Mouse (Mus musculus) midbrain, embryonic 15.5 days (tissue): ENCODE measurements around the gene Cltb. TPM values are rescaled to one million over a fixed set of nuclear protein-coding genes. Genes with fewer than 3 reads are reported as not detected.
A peak's percentile ranks its signal among the peaks of the same experiment; 100 is the strongest.

Experiments used
- ATAC-seq: fragments of 200-750 bp; cut with Nextera tagmentation; replicated peaks from 2 replicates; pipeline ENCODE4 v1.8.0; 2017; ENCODE audit warnings: moderate TSS enrichment
- H3K27ac ChIP-seq: fragments of 300-500 bp; sonication (generic); 2 replicates; pipeline ENCODE4 v1.5.1; 2015; ENCODE audit warnings: mild to moderate bottlenecking, inconsistent platforms
- H3K27me3 ChIP-seq: fragments of 300-500 bp; sonication (generic); replicated peaks from 2 replicates; pipeline ENCODE4 v1.6.1; 2015; ENCODE audit warnings: inconsistent platforms
- H3K36me3 ChIP-seq: fragments of 300-500 bp; sonication (generic); replicated peaks from 2 replicates; pipeline ENCODE4 v1.6.1; 2015; ENCODE audit warnings: inconsistent platforms
- H3K4me1 ChIP-seq: fragments of 300-500 bp; sonication (generic); 2 replicates; pipeline ENCODE4 v1.6.1; 2015; ENCODE audit warnings: inconsistent platforms
- H3K4me2 ChIP-seq: fragments of 300-500 bp; sonication (generic); 2 replicates; pipeline ENCODE4 v1.6.1; 2015; ENCODE audit warnings: inconsistent platforms, mild to moderate bottlenecking, moderate library complexity
- H3K4me3 ChIP-seq: fragments of 300-500 bp; sonication (generic); 2 replicates; pipeline ENCODE4 v1.5.1; 2015; ENCODE audit warnings: mild to moderate bottlenecking, inconsistent platforms
- H3K9ac ChIP-seq: fragments of 300-500 bp; sonication (generic); 2 replicates; pipeline ENCODE4 v1.6.1; 2015; ENCODE audit warnings: mild to moderate bottlenecking, inconsistent platforms
- H3K9me3 ChIP-seq: fragments of 300-500 bp; sonication (generic); 2 replicates; pipeline ENCODE4 v1.6.1; 2016; ENCODE audit warnings: inconsistent platforms
- WGBS: fragments of 180-500 bp; shearing (Covaris S2); methylation state at CpG from one replicate; pipeline ENCODE4 v1.1.7; 2015; ENCODE audit warnings: mixed read lengths; 5-methylcytosine and 5-hydroxymethylcytosine counted together
- polyA plus RNA-seq: library from polyadenylated mRNA; unstranded; fragments of >200 nt; fragmentation: Nextera tagmentation; extraction: Ambion mirVana; gene quantifications from 2 replicates; pipeline ENCODE4 v1.2.1, GENCODE M21; 2015

Cltb gene
- polyA plus RNA-seq, 1 experiment from 2014 or later = 200 TPM

GRCm38 (mm10) chr13:54571637-54572036, 39.5 kb downstream of the Cltb start:
- Histone ChIP-seq H3K36me3 (no peaks in the 10 kb centered on the region), H3K27ac (no peak overlapping the region), H3K9ac (no peak overlapping the region), H3K4me1 (peaks cover 15% of the 10 kb centered on the region), H3K4me2 (no peak overlapping the region), H3K4me3 (no peak overlapping the region), H3K9me3 (no peaks in the 10 kb centered on the region), H3K27me3 (peaks cover 4% of the 10 kb centered on the region; the same call in 1 of the 2 replicates)
- no peak for ATAC-seq
- WGBS = 14% methylated on average over 2 of the region's 2 CpGs

DNA sequence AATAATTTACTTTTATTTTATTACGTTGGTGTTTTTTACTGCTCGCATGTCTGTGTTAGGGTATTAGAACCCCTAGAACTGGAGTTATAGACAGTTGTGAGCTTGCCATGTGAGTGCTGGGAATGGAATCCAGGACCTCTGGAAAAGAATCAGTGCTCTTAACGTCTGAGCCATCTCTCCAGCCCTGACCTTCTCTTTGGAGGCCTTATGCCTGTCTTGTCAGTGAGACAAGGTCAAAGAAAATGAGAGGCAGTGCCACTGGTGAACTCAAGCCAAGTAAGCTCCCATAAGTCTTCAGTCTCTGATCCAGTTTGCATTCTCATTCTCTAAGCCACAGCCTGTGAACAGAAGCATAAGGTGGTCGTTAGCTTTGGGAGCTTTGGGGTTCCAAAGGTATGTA, 40.4 kb downstream of the Cltb start:
- Histone ChIP-seq H3K27me3 (peaks cover 4% of the 10 kb centered on the region; the same call in 1 of the 2 replicates), H3K27ac (no peak overlapping the region), H3K9me3 (no peaks in the 10 kb centered on the region), H3K36me3 (no peaks in the 10 kb centered on the region), H3K4me2 (no peak overlapping the region), H3K4me3 (no peak overlapping the region), H3K4me1 (peaks cover 7% of the 10 kb centered on the region), H3K9ac (no peak overlapping the region)
- 77% methylated on average over 4 of the region's 4 CpGs for WGBS
- no peak for ATAC-seq

- 38% methylated on average over 1 of the region's 1 CpGs for WGBS
- H3K27me3 ChIP-seq = peaks cover 4% of the 10 kb centered on the region; the same call in 1 of the 2 replicates
- no peak overlapping the region for H3K4me3 ChIP-seq
- no peak for ATAC-seq
- H3K36me3 ChIP-seq = no peaks in the 10 kb centered on the region
- peaks cover 8% of the 10 kb centered on the region for H3K4me1 ChIP-seq
- H3K4me2 ChIP-seq = no peak overlapping the region
- no peaks in the 10 kb centered on the region for H3K9me3 ChIP-seq
- no peak overlapping the region for H3K9ac ChIP-seq
- no peak overlapping the region for H3K27ac ChIP-seq
These were observed 41.9 kb downstream of the Cltb start for GRCm38 (mm10) chr13:54569282-54569681.

GRCm38 (mm10) chr13:54568380-54568779, 42.8 kb downstream of the Cltb start:
- Histone ChIP-seq H3K4me3 (no peak overlapping the region), H3K4me2 (no peak overlapping the region), H3K36me3 (no peaks in the 10 kb centered on the region), H3K27ac (no peak overlapping the region), H3K9me3 (no peaks in the 10 kb centered on the region), H3K9ac (no peak overlapping the region), H3K27me3 (no peaks in the 10 kb centered on the region), H3K4me1 (peaks cover 15% of the 10 kb centered on the region)
- no peak for ATAC-seq
- WGBS = 42% methylated on average over 5 of the region's 5 CpGs

- peaks cover 19% of the 10 kb centered on the region for H3K4me1 ChIP-seq
- H3K9ac ChIP-seq = no peak overlapping the region
- H3K27me3 ChIP-seq = no peaks in the 10 kb centered on the region
- 41% methylated on average over 8 of the region's 8 CpGs for whole genome bisulfite sequencing
- peak overlapping the region; percentile 93 for H3K4me3 ChIP-seq
- H3K36me3 ChIP-seq = peaks cover 12% of the 10 kb centered on the region; the same call in 1 of the 2 replicates
- no peaks in the 10 kb centered on the region for H3K9me3 ChIP-seq
- H3K27ac ChIP-seq = peak overlapping the region; percentile 87
- peak overlapping the region; percentile 76 for H3K4me2 ChIP-seq
- peak; percentile 15 for ATAC-seq
These were observed 45.4 kb downstream of the Cltb start for GRCm38 (mm10) chr13:54565594-54566345.

DNA sequence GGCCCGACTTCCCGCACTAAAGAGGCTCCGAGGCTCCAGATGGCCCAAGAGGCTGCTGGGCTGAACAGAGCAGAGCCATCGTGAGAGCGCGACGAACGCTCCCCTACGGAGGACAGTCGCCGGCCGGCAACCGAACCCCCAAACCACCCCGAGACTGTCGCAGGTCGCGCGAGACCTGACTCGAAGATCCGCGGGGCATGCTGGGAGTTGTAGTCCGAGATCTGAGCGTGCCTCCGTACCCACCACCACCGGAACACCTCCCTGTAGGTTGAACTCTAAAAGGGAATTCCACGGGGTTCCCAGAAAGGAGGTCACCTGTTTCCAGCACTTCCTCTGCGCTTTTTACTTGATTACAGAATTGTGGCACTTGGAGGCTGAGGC, 46.0 kb downstream of the Cltb start, which contains the start of gene 4833439L19Rik:
Gene 4833439L19Rik, minus strand, starts transcription at position 235 of the 381 bp plus-strand sequence.
- Histone ChIP-seq H3K4me2 (peak within 1 kb of the TSS; percentile 76), H3K4me3 (peak within 1 kb of the TSS; percentile 93), H3K27ac (peak within 1 kb of the TSS; percentile 87), H3K36me3 (peaks cover 18% of the 10 kb centered on the region; the same call in 1 of the 2 replicates), H3K4me1 (peaks cover 19% of the 10 kb centered on the region), H3K27me3 (no peaks in the 10 kb centered on the region), H3K9ac (peak within 1 kb of the TSS; percentile 99), H3K9me3 (no peaks in the 10 kb centered on the region)
- ATAC-seq = peak; percentile 98
- WGBS = 0% methylated on average over 27 of the region's 27 CpGs

DNA sequence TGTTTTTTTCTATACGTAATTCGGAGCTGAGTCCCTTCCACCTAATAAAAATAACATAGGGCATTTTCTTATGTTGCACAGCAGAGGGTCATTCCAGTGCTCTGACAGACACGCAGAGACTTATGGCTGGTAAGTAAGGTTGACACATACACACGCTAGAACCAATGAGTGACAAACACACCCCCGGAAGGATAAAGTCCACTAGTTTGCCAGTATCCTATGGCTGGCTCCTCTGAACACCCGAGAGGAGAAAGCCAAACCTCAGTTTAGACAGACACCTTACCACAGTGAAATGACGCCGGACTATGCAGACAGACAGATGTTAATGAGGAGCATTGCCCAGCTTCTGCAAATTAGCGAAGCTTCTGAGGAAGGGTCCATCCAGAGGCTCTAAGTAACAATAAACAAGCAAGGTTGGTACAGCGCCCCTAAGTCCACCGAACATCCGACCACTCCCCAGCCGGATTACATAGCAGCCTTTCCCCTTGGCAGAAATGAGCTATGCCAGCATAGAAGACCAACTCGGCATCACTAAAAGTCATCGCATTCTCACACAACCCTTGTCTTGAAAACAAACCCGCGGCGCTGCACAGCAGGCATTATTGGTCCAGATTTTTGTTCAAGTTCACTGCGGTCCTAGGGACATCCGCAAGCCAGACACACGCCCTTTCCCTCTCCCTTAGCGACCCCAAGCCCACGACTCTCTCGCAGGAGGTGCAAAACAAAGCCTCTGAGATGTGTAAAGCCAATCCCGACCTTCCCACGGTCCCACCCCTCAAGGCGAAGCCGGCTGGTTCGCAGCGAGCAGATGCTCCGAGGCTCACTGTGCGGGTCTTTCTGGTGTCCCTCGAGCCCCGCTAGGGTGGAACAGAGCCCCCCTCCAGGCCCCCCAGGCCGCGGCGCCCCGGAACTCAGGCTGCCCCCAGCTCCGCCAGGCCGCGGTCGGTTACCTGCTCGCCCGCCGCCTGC, 46.6 kb downstream of the Cltb start:
- WGBS = 12% methylated on average over 45 of the region's 45 CpGs

GRCm38 (mm10) chr13:54562562-54562961, 48.6 kb downstream of the Cltb start:
- Histone ChIP-seq H3K27me3 (no peaks in the 10 kb centered on the region), H3K4me3 (no peak overlapping the region), H3K4me2 (no peak overlapping the region), H3K36me3 (peaks cover 44% of the 10 kb centered on the region), H3K4me1 (peaks cover 19% of the 10 kb centered on the region), H3K9me3 (no peaks in the 10 kb centered on the region), H3K9ac (no peak overlapping the region), H3K27ac (no peak overlapping the region)
- ATAC-seq = no peak
- WGBS = 75% methylated on average over 7 of the region's 7 CpGs

More for the DNA sequence above, 46.6 kb downstream of the Cltb start:
- peaks cover 19% of the 10 kb centered on the region for H3K4me1 ChIP-seq
- H3K36me3 ChIP-seq = peaks cover 25% of the 10 kb centered on the region
- no peaks in the 10 kb centered on the region for H3K9me3 ChIP-seq
- no peaks in the 10 kb centered on the region for H3K27me3 ChIP-seq
- H3K27ac ChIP-seq = peak overlapping the region; percentile 87
- peak overlapping the region; percentile 93 for H3K4me3 ChIP-seq
- H3K4me2 ChIP-seq = peak overlapping the region; percentile 76
- ATAC-seq = peak; percentile 77
- H3K9ac ChIP-seq = peak overlapping the region; percentile 99

DNA sequence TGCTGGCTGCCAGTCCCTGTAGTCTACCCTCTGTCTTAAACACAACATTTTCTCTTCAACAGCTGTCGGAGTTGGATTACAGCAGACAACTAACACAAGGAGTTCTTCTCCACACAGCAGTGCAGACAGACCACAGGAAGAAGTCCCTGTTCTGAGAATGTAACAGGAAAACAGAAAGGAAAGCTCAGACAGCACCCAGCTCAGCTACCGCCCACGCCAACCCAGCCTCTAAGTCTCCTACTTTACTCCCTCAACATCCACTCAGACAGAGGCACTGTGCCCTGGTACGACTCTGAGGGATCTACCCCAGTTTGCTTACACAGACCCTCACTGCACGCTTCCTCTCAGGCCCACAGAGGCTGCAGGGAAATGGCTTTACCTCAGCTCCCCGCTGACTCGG, 50.5 kb downstream of the Cltb start:
- H3K9me3 ChIP-seq = no peaks in the 10 kb centered on the region
- H3K4me3 ChIP-seq = no peak overlapping the region
- no peak overlapping the region for H3K27ac ChIP-seq
- 95% methylated on average over 7 of the region's 7 CpGs for WGBS
- peaks cover 62% of the 10 kb centered on the region for H3K36me3 ChIP-seq
- peaks cover 16% of the 10 kb centered on the region for H3K4me1 ChIP-seq
- no peak overlapping the region for H3K4me2 ChIP-seq
- H3K9ac ChIP-seq = no peak overlapping the region
- H3K27me3 ChIP-seq = no peaks in the 10 kb centered on the region
- no peak for ATAC-seq

GRCm38 (mm10) chr13:54559656-54560055, 51.5 kb downstream of the Cltb start:
- H3K9me3 ChIP-seq = no peaks in the 10 kb centered on the region
- ATAC-seq = no peak
- no peak overlapping the region for H3K4me3 ChIP-seq
- H3K36me3 ChIP-seq = peaks cover 64% of the 10 kb centered on the region
- no peaks in the 10 kb centered on the region for H3K27me3 ChIP-seq
- H3K4me1 ChIP-seq = peaks cover 14% of the 10 kb centered on the region
- H3K27ac ChIP-seq = no peak overlapping the region
- WGBS = 91% methylated on average over 2 of the region's 2 CpGs
- H3K9ac ChIP-seq = no peak overlapping the region
- H3K4me2 ChIP-seq = no peak overlapping the region

- Histone ChIP-seq H3K4me1 (no peaks in the 10 kb centered on the region), H3K36me3 (peaks cover 80% of the 10 kb centered on the region), H3K9me3 (no peaks in the 10 kb centered on the region), H3K4me2 (no peak overlapping the region), H3K4me3 (no peak overlapping the region), H3K9ac (no peak overlapping the region), H3K27ac (no peak overlapping the region), H3K27me3 (no peaks in the 10 kb centered on the region)
- ATAC-seq = no peak
- 100% methylated on average over 1 of the region's 1 CpGs for WGBS
These were observed 53.5 kb downstream of the Cltb start for GRCm38 (mm10) chr13:54557652-54558051.

DNA sequence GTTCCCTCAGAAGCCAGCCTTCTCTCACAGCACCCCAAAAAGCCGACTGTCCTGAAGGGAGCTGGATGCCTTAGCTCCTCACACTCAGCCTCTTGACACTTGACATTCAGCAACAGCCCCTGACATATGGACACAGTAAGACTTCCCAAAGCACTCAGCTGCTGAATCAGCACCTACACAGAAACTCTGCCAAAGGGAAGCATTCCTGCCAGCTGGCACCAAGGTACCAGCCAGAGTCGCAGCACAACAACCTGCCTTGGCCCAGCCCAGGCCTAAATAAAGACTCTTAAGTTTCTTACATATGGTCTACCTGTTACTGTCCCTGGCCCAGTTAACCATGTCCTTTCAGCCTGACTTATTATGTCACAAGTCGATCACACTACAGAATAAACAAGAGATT, 54.3 kb downstream of the Cltb start:
- no peak overlapping the region for H3K27ac ChIP-seq
- no peak for ATAC-seq
- no peaks in the 10 kb centered on the region for H3K4me1 ChIP-seq
- no peaks in the 10 kb centered on the region for H3K9me3 ChIP-seq
- H3K4me3 ChIP-seq = no peak overlapping the region
- no peak overlapping the region for H3K4me2 ChIP-seq
- H3K27me3 ChIP-seq = no peaks in the 10 kb centered on the region
- H3K9ac ChIP-seq = no peak overlapping the region
- peaks cover 83% of the 10 kb centered on the region for H3K36me3 ChIP-seq
- 95% methylated on average over 3 of the region's 3 CpGs for WGBS
